Mouse (Mus musculus) embryonic facial prominence, embryonic 12.5 days (tissue): ENCODE data around the gene Pole2. TPM values are rescaled to one million over a fixed set of nuclear protein-coding genes. Genes with fewer than 3 reads are reported as not detected.

ENCODE experiments used
- ATAC-seq: fragments of 200-750 bp; cut with Nextera tagmentation; 2 replicates; pipeline ENCODE4 v1.8.0; 2017; ENCODE audit not compliant: insufficient number of reproducible peaks, insufficient read depth, low FRiP score, low TSS enrichment
- H3K27ac ChIP-seq: fragments of 300-500 bp; sonication (generic); 2 replicates; pipeline ENCODE4 v1.5.1; 2016; ENCODE audit warnings: mild to moderate bottlenecking
- H3K27me3 ChIP-seq: fragments of 300-500 bp; sonication (generic); 2 replicates; pipeline ENCODE4 v1.6.1; 2016; ENCODE audit warnings: mild to moderate bottlenecking, moderate library complexity
- H3K36me3 ChIP-seq: fragments of 300-500 bp; sonication (generic); 2 replicates; pipeline ENCODE4 v1.6.1; 2016; ENCODE audit warnings: mild to moderate bottlenecking
- H3K4me1 ChIP-seq: fragments of 300-500 bp; sonication (generic); 2 replicates; pipeline ENCODE4 v1.6.1; 2016
- H3K4me2 ChIP-seq: fragments of 300-500 bp; sonication (generic); replicated peaks from 2 replicates; pipeline ENCODE4 v1.6.1; 2016; ENCODE audit warnings: mild to moderate bottlenecking, moderate library complexity
- H3K4me3 ChIP-seq: fragments of 300-500 bp; sonication (generic); 2 replicates; pipeline ENCODE4 v1.5.1; 2016; ENCODE audit warnings: mild to moderate bottlenecking
- H3K9ac ChIP-seq: fragments of 300-500 bp; sonication (generic); 2 replicates; pipeline ENCODE4 v1.6.1; 2016; ENCODE audit warnings: mild to moderate bottlenecking, moderate library complexity
- H3K9me3 ChIP-seq: fragments of 300-500 bp; sonication (generic); 2 replicates; pipeline ENCODE4 v1.6.1; 2016; ENCODE audit warnings: mild to moderate bottlenecking, moderate library complexity
- WGBS: fragments of 180-500 bp; shearing (Covaris S2); methylation state at CpG from one replicate; pipeline ENCODE4 v1.1.7; 2016; 5-methylcytosine and 5-hydroxymethylcytosine counted together
- polyA plus RNA-seq: library from polyadenylated mRNA; unstranded; fragments of >200 nt; fragmentation: Nextera tagmentation; extraction: Ambion mirVana; gene quantifications from 2 replicates; pipeline ENCODE4 v1.2.1, GENCODE M21; 2016

The Pole2 gene
- polyA plus RNA-seq, 1 experiment from 2014 or later, result 25.8 TPM

DNA sequence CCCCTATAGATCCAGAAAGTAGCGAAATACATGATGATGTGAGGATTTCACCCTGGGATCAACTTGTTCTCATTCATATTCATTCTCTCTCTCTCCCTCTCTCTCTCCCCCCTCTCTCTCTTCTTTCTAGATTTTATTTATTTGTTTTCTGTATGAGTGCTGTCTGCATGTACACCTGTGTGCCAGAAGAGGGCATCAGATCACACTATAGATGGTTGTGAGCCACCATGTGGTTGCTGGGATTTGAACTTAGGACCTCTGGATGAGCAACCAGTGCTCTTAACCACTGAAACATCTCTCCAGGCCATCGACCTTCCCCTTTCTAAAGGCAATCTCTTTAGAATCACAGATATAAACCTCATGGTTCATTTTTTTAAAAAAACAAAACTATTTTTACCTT, 19.5 kb downstream of the Pole2 start:
- no peak overlapping the region for H3K9ac ChIP-seq

DNA sequence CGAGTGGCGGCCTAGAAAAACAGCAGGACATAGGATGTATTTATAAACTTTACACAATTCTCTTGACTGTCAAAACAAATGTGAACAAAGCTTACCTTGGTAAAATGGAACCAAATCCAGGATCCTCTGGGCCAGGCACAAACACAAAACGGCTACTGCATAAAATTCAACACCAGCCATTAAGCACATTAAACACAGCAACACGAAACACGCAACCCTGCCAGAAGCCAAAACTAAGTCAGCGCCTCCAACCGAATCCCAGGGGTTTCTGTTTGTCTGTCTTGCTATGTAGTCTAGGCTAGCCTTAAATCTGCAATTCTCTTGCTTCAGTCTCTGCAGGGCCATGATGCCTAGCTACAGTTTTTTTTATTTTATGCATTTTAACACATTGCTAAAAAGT, 20.1 kb downstream of the Pole2 start:
- no peak overlapping the region for H3K4me3 ChIP-seq
- H3K27me3 ChIP-seq, result no peaks in the 10 kb centered on the region
- H3K27ac ChIP-seq, result no peak overlapping the region
- no peak overlapping the region for H3K9ac ChIP-seq
- H3K36me3 ChIP-seq, result peaks cover 45% of the 10 kb centered on the region
- WGBS, result 96% methylated on average over 7 of the region's 7 CpGs
- no peaks in the 10 kb centered on the region for H3K9me3 ChIP-seq
- H3K4me1 ChIP-seq, result no peaks in the 10 kb centered on the region
- no peak overlapping the region for H3K4me2 ChIP-seq
- no peak for ATAC-seq

More for the DNA sequence above, 19.5 kb downstream of the Pole2 start:
- no peak for ATAC-seq
- no peak overlapping the region for H3K4me3 ChIP-seq
- WGBS, result 91% methylated on average over 2 of the region's 2 CpGs
- H3K4me1 ChIP-seq, result no peaks in the 10 kb centered on the region
- H3K4me2 ChIP-seq, result no peak overlapping the region
- H3K27ac ChIP-seq, result no peak overlapping the region
- H3K9me3 ChIP-seq, result no peaks in the 10 kb centered on the region
- no peaks in the 10 kb centered on the region for H3K27me3 ChIP-seq
- peaks cover 49% of the 10 kb centered on the region for H3K36me3 ChIP-seq

DNA sequence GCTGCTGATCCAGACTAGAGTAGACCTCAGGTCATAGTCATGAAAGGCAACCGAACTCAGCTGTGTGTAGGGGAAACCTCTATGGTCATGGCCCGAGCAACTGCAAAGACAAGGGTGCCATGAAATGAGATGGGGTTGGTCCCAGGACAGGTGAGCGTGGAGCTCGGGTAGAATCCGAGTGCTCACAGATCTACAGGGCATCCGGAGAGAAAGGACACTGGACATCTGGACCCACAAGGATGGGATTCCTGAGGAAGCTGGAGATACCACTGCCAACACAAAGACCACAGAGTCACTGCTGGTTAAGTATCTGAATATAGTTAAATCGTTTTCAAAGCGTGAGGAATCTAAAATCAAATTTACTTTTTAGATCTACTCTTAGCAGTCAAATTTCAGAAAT, 20.6 kb downstream of the Pole2 start:
- WGBS, result 94% methylated on average over 8 of the region's 8 CpGs
- H3K4me3 ChIP-seq, result no peak overlapping the region

DNA sequence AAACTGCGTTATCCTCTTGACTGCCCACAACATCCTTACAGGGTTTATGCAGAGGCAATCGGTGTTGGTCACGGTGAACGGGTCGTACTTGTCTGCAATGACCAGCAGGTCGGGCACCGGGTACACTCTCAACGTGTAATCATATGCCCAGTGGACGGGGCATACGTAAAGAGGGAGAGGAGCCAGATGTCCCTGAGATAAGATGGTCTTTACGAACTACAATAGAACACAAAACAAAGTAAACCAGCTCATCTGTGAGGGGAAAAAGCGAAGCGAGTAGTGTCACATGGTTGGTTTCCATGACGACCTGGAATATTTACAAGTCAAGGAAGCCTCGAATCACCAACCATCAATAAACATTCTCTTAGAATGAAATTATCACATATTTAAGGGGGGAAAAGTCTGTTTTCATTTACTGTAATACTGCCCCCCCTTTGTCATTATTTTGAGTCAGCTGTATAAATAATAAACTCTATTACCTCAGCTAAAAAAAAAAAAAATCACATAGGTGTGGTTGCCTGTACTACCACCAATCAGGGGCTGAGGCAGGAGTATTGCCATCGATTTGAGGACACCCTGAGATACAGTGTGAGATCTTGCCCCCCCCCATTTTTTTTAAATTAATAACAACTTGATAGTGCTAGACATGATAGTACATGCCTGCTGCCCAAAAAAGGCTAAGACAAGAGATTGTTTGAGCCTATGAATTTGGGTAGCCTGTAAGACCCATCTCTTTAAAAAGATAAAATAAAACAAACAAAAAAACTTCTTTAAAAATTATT, 23.8 kb downstream of the Pole2 start, which contains the start of gene Gm49384:
Gm49384 (minus strand) TSS at position 216 of the 782 bp plus-strand sequence.
- no peaks in the 10 kb centered on the region for H3K9me3 ChIP-seq
- peaks cover under 1% of the 10 kb centered on the region; the same call in 1 of the 2 replicates for H3K4me1 ChIP-seq
- H3K27ac ChIP-seq, result no peak within 1 kb of the TSS
- H3K27me3 ChIP-seq, result no peaks in the 10 kb centered on the region
- no peak within 1 kb of the TSS for H3K4me3 ChIP-seq
- H3K9ac ChIP-seq, result no peak within 1 kb of the TSS
- peaks cover 40% of the 10 kb centered on the region for H3K36me3 ChIP-seq
- ATAC-seq, result no peak
- H3K4me2 ChIP-seq, result no peak within 1 kb of the TSS
- 90% methylated on average over 16 of the region's 16 CpGs for WGBS

More for the DNA sequence above, 20.6 kb downstream of the Pole2 start:
- Histone ChIP-seq H3K9me3 (no peaks in the 10 kb centered on the region), H3K9ac (no peak overlapping the region), H3K4me1 (no peaks in the 10 kb centered on the region), H3K27me3 (no peaks in the 10 kb centered on the region), H3K36me3 (peaks cover 43% of the 10 kb centered on the region), H3K27ac (no peak overlapping the region), H3K4me2 (no peak overlapping the region)
- ATAC-seq, result no peak

DNA sequence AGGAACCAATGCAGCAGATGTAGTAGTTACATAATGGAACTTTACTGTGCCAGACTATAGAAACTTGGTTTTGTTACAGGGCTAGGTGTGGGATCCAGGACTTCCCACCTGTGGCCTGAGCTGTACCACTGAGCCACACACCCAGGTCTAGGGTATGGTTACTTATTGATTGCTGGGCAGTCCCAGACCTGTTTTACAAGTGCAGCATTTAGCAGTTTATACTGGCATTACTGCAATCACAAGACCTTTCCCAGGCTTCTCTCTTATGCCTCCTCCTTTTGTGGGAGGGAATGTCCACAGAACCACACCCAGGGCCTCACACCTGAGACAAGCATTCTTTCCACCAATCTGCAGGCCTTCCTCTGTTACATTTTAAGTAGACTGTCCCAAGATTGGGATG, 29.0 kb downstream of the Pole2 start:
- Histone ChIP-seq H3K9me3 (no peaks in the 10 kb centered on the region), H3K27me3 (no peaks in the 10 kb centered on the region), H3K4me2 (no peak overlapping the region), H3K36me3 (peaks cover 23% of the 10 kb centered on the region), H3K9ac (no peak overlapping the region), H3K4me3 (no peak overlapping the region), H3K27ac (no peak overlapping the region), H3K4me1 (peaks cover 21% of the 10 kb centered on the region)
- no peak for ATAC-seq

DNA sequence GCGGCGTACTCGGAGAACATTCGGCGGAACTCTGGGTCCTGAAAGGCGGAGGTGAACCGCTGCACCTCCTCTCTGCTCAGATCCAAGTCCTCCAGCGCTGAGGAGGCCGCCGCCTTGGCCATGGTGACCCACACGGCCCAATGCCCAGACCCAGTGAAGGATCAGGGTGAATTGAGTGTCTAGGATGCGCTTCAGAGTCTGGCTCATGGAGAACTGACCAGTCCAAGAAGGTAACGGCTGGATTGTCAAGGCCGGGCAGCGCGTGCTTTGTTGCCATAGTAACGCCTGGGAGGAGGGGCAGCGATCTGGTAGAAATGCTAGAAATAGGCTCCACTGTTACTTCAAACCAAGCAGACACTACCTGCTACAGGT, 29.8 kb downstream of the Pole2 start, which contains the start of gene Dnaaf2:
Dnaaf2 (minus strand) TSS at position 266 of the 372 bp plus-strand sequence.
- H3K4me1 ChIP-seq, result peaks cover 21% of the 10 kb centered on the region
- no peaks in the 10 kb centered on the region for H3K27me3 ChIP-seq
- peak within 1 kb of the TSS; percentile 89 for H3K4me3 ChIP-seq
- H3K36me3 ChIP-seq, result peaks cover 22% of the 10 kb centered on the region
- peak within 1 kb of the TSS; percentile 85 for H3K9ac ChIP-seq
- peak; percentile 48; the same call in 1 of the 2 replicates for ATAC-seq
- under 1% methylated on average over 18 of the region's 18 CpGs for WGBS
- H3K27ac ChIP-seq, result peak within 1 kb of the TSS; percentile 88
- no peaks in the 10 kb centered on the region for H3K9me3 ChIP-seq
- peak within 1 kb of the TSS; percentile 96 for H3K4me2 ChIP-seq

DNA sequence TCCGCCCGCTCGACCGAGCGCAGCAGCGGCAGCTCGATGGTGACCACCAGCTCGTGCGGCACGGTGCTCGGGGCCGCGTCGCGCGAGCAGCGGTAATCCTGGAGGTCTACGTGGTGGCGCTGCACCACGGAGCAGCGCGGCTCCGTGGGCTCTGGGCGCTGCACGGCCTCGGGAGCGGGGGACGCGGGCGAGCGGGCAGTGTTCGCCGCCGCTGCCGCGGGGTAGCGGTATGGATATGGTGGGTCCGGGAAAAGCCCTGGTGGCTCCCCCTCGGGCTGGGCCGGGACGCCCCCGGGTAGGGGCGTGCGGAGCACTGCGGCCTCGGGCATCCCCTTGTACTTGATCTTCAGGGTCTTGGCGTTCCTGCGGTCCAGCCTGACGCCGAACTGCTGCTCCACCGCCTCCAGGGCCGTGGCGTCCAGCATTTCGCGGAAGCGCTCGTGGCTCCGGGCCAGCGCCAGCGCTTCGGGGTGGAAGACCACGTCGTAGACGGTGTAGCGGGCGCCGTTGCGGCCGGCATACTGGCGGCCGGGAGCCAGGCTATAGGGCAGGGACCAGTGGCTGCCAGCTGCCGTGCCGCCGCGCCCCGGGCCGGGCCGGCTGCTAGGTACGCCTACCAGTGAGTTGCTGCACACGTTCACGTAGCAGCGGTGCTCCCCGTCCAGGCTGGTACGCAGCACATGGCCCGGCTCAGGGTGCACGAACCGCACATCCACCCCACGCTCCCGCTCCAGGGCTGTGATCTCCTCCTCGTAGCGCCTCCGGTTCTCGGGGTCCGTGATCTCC, 30.4 kb downstream of the Pole2 start:
- H3K4me3 ChIP-seq, result peak overlapping the region; percentile 89
- peak overlapping the region; percentile 85 for H3K9ac ChIP-seq
- no peaks in the 10 kb centered on the region for H3K9me3 ChIP-seq
- WGBS, result under 1% methylated on average over 94 of the region's 94 CpGs
- peaks cover 23% of the 10 kb centered on the region for H3K36me3 ChIP-seq
- peak overlapping the region; percentile 96 for H3K4me2 ChIP-seq
- H3K4me1 ChIP-seq, result peaks cover 21% of the 10 kb centered on the region
- H3K27me3 ChIP-seq, result no peaks in the 10 kb centered on the region
- peak overlapping the region; percentile 88 for H3K27ac ChIP-seq
- peak; percentile 70 for ATAC-seq

DNA sequence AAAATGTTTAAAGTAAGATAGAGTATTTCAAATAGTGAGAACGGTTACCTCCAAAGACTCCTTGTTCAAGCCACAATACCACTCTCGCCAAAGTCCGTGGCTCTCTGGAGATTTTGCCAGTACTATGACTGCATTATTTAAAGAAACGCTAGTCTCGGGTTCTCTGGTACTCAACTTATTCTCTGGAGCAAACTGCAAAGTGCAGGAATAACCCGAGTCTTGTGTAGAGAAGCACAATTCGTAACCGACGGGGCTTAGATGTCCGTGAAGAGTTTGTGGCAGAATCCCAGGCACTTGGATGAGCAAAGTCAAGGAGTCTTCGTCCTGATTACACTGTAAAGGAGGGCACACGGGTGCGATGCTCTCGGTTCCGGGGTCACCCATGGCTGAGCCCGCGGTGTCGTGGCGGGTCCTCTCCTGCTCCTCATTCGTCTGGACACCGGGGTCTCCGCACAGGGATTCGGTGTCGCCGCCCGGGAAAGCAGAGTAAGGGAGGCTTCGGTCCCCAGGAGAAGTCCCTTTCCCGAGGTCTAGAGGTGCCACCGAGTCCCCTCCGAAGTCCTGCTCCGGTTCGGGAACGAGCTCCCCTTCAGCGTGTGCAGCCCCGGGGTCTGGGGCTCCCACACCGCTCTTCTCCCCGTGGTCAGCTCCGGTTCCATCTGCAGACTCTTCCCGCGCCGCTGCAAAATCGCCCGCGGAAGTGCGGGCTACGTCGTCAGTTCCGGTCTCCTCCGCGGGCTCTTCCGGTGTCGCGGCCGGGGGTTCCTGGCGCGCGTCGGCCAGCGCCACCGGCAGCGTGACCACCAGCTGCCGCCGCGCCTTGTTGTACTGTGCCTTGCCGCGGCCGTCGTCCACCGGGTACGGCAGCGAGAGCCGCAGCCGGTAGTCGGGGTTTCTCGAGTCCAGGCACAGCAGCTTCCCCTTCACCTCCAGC, 31.3 kb downstream of the Pole2 start, which contains the start of gene Gm49383:
Gm49383 (minus strand) TSS at position 661 of the 934 bp plus-strand sequence.
- under 1% methylated on average over 72 of the region's 75 CpGs for WGBS
- H3K27me3 ChIP-seq, result no peaks in the 10 kb centered on the region
- ATAC-seq, result peak; percentile 76
- peaks cover 21% of the 10 kb centered on the region for H3K4me1 ChIP-seq
- H3K27ac ChIP-seq, result peak within 1 kb of the TSS; percentile 88
- H3K4me2 ChIP-seq, result peak within 1 kb of the TSS; percentile 96
- H3K36me3 ChIP-seq, result peaks cover 19% of the 10 kb centered on the region
- no peaks in the 10 kb centered on the region for H3K9me3 ChIP-seq
- peak within 1 kb of the TSS; percentile 85 for H3K9ac ChIP-seq
- peak within 1 kb of the TSS; percentile 89 for H3K4me3 ChIP-seq

DNA sequence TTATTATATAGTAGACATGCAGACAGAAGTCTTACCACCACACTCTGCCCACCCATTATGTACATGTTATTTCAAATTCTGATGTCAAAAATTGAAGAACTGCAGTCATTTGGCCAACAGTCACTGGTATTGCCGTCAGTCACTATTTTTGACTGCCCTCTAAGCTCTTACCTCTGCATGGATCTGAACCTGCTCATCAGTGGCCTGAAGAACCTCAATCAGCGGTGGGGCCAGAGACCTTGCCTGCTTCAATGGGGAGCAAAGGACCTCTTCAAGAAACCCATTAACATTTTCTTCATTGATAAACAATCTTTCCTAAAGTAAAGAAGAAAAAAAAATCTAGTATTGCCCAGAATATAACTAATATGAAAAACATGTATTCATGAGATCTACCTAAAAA, 35.4 kb downstream of the Pole2 start:
- peaks cover 8% of the 10 kb centered on the region for H3K4me1 ChIP-seq
- WGBS, result 95% methylated on average over 2 of the region's 2 CpGs
- ATAC-seq, result no peak
- no peak overlapping the region for H3K4me2 ChIP-seq
- no peak overlapping the region for H3K4me3 ChIP-seq
- no peaks in the 10 kb centered on the region for H3K9me3 ChIP-seq
- H3K9ac ChIP-seq, result no peak overlapping the region
- H3K27me3 ChIP-seq, result no peaks in the 10 kb centered on the region
- H3K27ac ChIP-seq, result no peak overlapping the region
- peaks cover 24% of the 10 kb centered on the region for H3K36me3 ChIP-seq

DNA sequence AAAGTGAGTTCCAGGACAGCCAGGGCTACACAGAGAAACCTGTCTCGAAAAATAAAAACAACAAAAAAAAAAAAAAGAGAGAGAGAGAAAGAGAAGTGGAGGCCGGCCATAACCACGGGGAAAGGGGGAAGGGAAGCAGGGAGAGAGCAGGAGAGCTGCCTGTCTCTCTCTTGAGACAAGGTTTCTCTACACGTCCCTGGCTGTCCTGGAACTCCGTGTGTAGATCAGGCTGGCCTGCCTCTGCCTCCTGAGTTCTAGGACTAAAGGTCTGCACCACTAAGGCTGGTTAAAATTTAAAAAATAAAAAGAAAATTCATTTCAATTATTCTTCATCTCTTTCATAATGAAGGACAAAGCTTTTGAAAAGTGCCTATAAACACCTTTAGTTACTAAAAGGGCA, 36.6 kb downstream of the Pole2 start:
- peaks cover 16% of the 10 kb centered on the region for H3K4me1 ChIP-seq
- no peak overlapping the region for H3K4me2 ChIP-seq
- no peaks in the 10 kb centered on the region for H3K9me3 ChIP-seq
- no peak overlapping the region for H3K9ac ChIP-seq
- no peaks in the 10 kb centered on the region for H3K27me3 ChIP-seq
- H3K36me3 ChIP-seq, result peaks cover 28% of the 10 kb centered on the region
- no peak overlapping the region for H3K4me3 ChIP-seq
- ATAC-seq, result no peak
- 89% methylated on average over 5 of the region's 5 CpGs for WGBS
- no peak overlapping the region for H3K27ac ChIP-seq

DNA sequence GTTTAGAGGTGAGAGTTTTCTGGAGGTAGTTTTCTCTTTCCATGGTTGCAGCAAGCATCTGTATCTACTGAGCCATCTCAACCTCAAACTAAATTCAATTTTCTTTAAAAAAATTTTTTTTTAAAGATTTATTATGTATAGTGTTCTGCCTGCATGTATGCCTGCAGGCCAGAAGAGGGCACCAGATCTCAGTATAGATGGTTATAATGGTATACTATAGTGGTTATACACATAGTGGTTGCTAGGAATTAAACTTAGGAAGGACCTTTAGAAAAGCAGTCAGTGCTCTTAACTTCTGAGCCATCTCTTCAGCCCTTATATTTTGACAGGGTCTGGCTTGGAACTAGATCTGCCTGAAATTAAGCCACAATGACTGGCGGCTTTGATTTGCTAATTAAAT, 37.5 kb downstream of the Pole2 start:
- WGBS, result 92% methylated on average over 1 of the region's 1 CpGs
- H3K27ac ChIP-seq, result no peak overlapping the region
- peaks cover 28% of the 10 kb centered on the region for H3K36me3 ChIP-seq
- no peak for ATAC-seq
- no peaks in the 10 kb centered on the region for H3K27me3 ChIP-seq
- H3K9me3 ChIP-seq, result no peaks in the 10 kb centered on the region
- H3K4me2 ChIP-seq, result no peak overlapping the region
- no peak overlapping the region for H3K9ac ChIP-seq
- no peak overlapping the region for H3K4me3 ChIP-seq
- H3K4me1 ChIP-seq, result peaks cover 11% of the 10 kb centered on the region
